Comparison of ENCODE assay signal across 12 mouse cellular contexts in the genomic region with DNA sequence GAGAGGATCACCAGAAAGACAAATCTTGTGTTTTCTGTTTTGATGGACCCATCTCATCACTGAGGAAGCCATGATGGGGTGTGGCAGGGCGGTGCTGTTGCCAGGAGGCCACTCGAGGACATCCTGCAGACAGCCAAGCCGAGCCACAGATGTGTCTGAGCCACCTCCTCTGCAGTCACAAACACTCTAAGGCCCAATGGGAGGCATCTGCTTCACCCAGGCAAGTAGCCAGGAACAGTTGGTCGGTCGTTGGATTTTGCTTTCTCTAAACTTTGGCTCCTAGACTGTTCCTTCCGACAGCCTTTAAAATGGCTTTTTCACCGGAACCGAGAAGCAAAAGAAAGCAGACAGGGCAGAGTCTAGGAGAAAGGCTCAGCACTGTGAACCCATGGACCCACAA.
DNase-seq lines count a peak whose midpoint lies in the region; ATAC-seq and TF ChIP-seq lines count a peak whose summit lies in the region.
"Had no signal": no experiment of that assay in that cellular context is flagged by ENCODE, and none has a peak within 500 bp of the region (broad histone marks: within the 10 kb centered on the region; RNA-seq: fewer than 3 reads in every experiment).

No protein-coding gene starts in this region.

- H3K27ac ChIP-seq in hindbrain, postnatal 0 days = no peak overlapping the region
- no peak overlapping the region for H3K27ac ChIP-seq in hindbrain, embryonic 13.5 days
- H3K27ac ChIP-seq: embryonic facial prominence, embryonic 12.5 days; heart, embryonic 13.5 days; kidney, postnatal 0 days; neural tube, embryonic 13.5 days had no signal

- H3K4me2 ChIP-seq in hindbrain, postnatal 0 days (ENCODE audit: low read depth, low read length) = no peak overlapping the region
- no peak overlapping the region for H3K4me2 ChIP-seq in hindbrain, embryonic 13.5 days
- H3K4me2 ChIP-seq: embryonic facial prominence, embryonic 12.5 days; heart, embryonic 13.5 days; neural tube, embryonic 13.5 days had no signal

- intact Hi-C loops in heart, postnatal 36 days (cut with DNase I) = loop anchor here (5.0 kb wide), 1 partner anchor 86 kb away; no protein-coding TSS in a partner anchor

- H3K9ac ChIP-seq in hindbrain, postnatal 0 days (replicated peaks; ENCODE audit: low read length) = no peak overlapping the region
- no peak overlapping the region for H3K9ac ChIP-seq in hindbrain, embryonic 13.5 days
- H3K9ac ChIP-seq: embryonic facial prominence, embryonic 12.5 days; heart, embryonic 13.5 days; neural tube, embryonic 13.5 days had no signal

- no peaks in the 10 kb centered on the region for H3K36me3 ChIP-seq in hindbrain, postnatal 0 days (ENCODE audit: insufficient read depth, low read length)
- no peaks in the 10 kb centered on the region for H3K36me3 ChIP-seq in hindbrain, embryonic 13.5 days
- H3K36me3 ChIP-seq: embryonic facial prominence, embryonic 12.5 days; heart, embryonic 13.5 days; neural tube, embryonic 13.5 days had no signal

- ATAC-seq in hindbrain, postnatal 0 days = no peak
- no peak for ATAC-seq in hindbrain, embryonic 13.5 days (ENCODE audit: low FRiP score)
- no peak for ATAC-seq in erythroblast, adult 5-6 weeks (replicated peaks; ENCODE audit: low FRiP score, poor library complexity, severe bottlenecking)
- ATAC-seq in frontal cortex, adult (ENCODE audit: low TSS enrichment) = no peak

- no peak overlapping the region for H3K4me3 ChIP-seq in hindbrain, postnatal 0 days (ENCODE audit: low read length)
- no peak overlapping the region for H3K4me3 ChIP-seq in hindbrain, embryonic 13.5 days
- H3K4me3 ChIP-seq: embryonic facial prominence, embryonic 12.5 days; heart, embryonic 13.5 days; neural tube, embryonic 13.5 days had no signal

- H3K27me3 ChIP-seq in hindbrain, postnatal 0 days (ENCODE audit: insufficient read depth, low read length) = no peaks in the 10 kb centered on the region
- 0 out of 2 replicates have a peak, but pooled peaks cover 10% of the 10 kb centered on the region for H3K27me3 ChIP-seq in hindbrain, embryonic 13.5 days
- H3K27me3 ChIP-seq: embryonic facial prominence, embryonic 12.5 days; heart, embryonic 13.5 days; neural tube, embryonic 13.5 days had no signal

- no peak for TF ChIP-seq CTCF in hindbrain, postnatal 0 days (IDR thresholded peaks at IDR 0.05; ENCODE audit: low read depth)

- 50% methylated on average over 8 of the region's 8 CpGs for WGBS in hindbrain, postnatal 0 days
- 87% methylated on average over 8 of the region's 8 CpGs for WGBS in hindbrain, embryonic 13.5 days

- DNase-seq in hindbrain, postnatal 0 days (ENCODE audit: low spot score) = peak; percentile 20
- peak; percentile 13 for DNase-seq in right cerebral cortex, postnatal 4 days
- no peak for DNase-seq in right cerebral cortex, postnatal 25 days
- DNase-seq in heart, postnatal 36 days = peak; percentile 36 to 39
- DNase-seq: thymus, adult 18-20 months had no signal

- H3K9me3 ChIP-seq in hindbrain, postnatal 0 days (ENCODE audit: low read length) = no peaks in the 10 kb centered on the region
- no peaks in the 10 kb centered on the region for H3K9me3 ChIP-seq in hindbrain, embryonic 13.5 days
- H3K9me3 ChIP-seq: embryonic facial prominence, embryonic 12.5 days; neural tube, embryonic 13.5 days had no signal

- H3K4me1 ChIP-seq in hindbrain, postnatal 0 days (ENCODE audit: insufficient read depth, low read length) = no peaks in the 10 kb centered on the region
- H3K4me1 ChIP-seq in hindbrain, embryonic 13.5 days (replicated peaks) = peaks cover 11% of the 10 kb centered on the region
